Mouse (Mus musculus): ENCODE measurements around the gene Galnt18. TPM values are rescaled to one million over a fixed set of nuclear protein-coding genes. Genes with fewer than 3 reads are reported as not detected.

The Galnt18 gene
- polyA plus RNA-seq (2012; rRNA removed) = 27.9 and 31.7 TPM in 2 replicates

DNA sequence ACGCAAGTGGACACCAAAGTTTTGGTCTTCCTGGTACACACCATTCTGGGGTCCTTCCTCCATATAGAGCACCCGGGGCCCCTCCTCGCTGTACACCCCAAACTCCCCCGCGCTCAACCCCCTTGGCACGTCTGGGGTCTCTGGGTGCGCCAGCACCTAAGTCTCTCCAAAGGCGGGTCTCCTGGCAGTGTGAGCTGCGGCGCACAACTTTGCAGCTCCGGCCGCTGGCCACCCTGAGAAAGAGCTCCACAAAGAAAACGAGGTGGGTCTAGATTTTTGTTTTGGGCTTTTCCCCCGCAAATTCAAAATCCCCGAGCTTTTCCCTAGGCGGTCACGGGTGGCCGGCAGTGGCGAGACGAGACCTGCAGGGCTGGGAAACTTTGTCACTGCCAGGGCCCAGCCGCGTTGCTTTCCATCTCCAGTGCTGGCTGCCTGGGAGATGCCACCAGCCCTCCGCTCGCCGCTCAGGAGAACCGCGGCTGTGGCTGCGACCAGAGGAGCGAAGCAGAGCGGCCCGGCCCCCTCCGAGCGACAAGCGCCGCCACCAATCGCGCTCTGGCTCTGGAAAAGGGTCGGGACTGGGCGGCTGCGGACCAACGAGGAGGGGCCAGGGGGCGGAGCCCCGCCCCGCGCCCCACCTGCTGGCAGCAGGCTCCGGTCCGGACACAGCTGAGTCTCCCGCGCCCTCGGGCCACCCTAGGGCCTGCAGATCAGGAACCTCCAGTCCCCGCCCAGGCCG lies at the start of gene Galnt18:
Gene Galnt18 (minus strand): TSS at position 474 of the 739 bp plus-strand sequence.
- TF ChIP-seq CTCF (IDR thresholded peaks at IDR 0.05; ENCODE audit: extremely low read depth, insufficient read depth, low read length) = no peak
- peak; percentile 91 for TF ChIP-seq POLR2A (IDR thresholded peaks at IDR 0.05; ENCODE audit: extremely low read depth, insufficient read depth, low read length)
- peak within 1 kb of the TSS; percentile 32 for H3K27ac ChIP-seq (ENCODE audit: insufficient read depth, low read length)

DNA sequence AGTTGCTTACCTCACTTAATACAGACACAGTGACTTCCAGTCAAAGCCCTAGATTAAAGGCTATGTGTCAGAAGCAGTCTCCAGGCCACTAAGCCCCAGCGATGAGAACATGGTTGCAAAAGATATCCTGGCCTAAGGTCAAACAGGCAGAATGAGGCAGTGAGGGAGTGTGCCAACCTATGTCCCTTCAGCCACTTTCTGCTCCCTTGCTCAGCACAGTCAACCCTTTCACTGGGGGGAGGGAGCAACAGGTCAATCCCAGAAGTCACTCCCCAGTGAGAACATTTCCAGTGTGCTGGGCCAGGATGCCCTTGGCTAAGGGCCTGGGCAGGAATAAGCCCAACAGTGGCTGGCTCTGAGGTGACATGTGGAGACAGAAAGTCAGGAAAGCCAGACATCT lies 47.6 kb upstream of the Galnt18 start:
- Histone ChIP-seq H3K27ac (ENCODE audit: insufficient read depth, low read length) (no peak overlapping the region), H3K4me1 (ENCODE audit: control insufficient read depth, insufficient read depth, low read length) (no peaks in the 10 kb centered on the region), H3K4me3 (ENCODE audit: insufficient read depth, low read length) (no peak overlapping the region)
- TF ChIP-seq CTCF (IDR thresholded peaks at IDR 0.05; ENCODE audit: extremely low read depth, insufficient read depth, low read length) (no peak), POLR2A (IDR thresholded peaks at IDR 0.05; ENCODE audit: extremely low read depth, insufficient read depth, low read length) (no peak)

More for the DNA sequence above, at the start of gene Galnt18:
- H3K4me1 ChIP-seq (ENCODE audit: control insufficient read depth, insufficient read depth, low read length) = peaks cover 5% of the 10 kb centered on the region; the same call in 1 of the 2 replicates
- H3K4me3 ChIP-seq (ENCODE audit: insufficient read depth, low read length) = peak within 1 kb of the TSS; percentile 94

DNA sequence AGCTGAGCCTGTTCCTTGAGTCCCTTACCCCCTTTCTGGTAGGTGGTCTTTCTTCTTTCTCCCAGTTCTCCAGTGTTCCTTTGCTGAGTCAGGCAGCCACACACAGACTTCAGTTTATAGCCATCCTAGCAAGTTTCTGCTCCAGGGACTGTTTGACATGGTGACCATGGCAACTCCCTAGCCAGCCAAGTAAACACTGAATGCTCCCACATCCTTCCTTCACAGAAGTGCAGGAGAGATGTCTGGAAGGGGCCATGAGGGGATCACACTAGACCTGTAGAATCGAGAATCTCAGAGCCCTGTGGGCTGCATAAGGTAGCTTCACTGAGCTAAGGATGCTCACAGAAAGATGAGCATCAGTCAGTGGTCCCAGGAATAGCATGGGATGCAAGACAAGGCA lies 33.3 kb upstream of the Galnt18 start:
- H3K27ac ChIP-seq (ENCODE audit: insufficient read depth, low read length) = no peak overlapping the region
- peaks cover 3% of the 10 kb centered on the region; the same call in 1 of the 2 replicates for H3K4me1 ChIP-seq (ENCODE audit: control insufficient read depth, insufficient read depth, low read length)
- no peak for TF ChIP-seq POLR2A (IDR thresholded peaks at IDR 0.05; ENCODE audit: extremely low read depth, insufficient read depth, low read length)
- no peak for TF ChIP-seq CTCF (IDR thresholded peaks at IDR 0.05; ENCODE audit: extremely low read depth, insufficient read depth, low read length)

DNA sequence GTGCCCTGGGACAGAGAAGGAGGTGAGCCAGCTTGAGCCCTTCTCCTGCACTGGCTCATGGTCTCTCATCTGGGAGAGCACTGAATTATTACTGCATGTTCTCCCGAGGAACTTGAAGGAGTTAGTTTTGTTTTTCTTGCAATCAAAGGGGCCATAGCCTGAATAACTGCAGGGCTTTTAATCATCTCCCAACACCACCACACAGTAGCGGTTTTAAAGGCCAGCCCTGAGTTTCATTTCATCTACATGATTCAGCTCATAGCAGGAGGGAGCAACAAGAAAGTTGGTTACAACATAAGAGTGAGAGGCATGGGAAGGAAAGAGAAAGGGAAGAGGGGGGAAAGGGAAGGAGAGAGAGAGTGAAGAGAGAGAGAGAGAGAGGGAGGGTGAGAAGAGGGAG lies 31.3 kb upstream of the Galnt18 start:
- H3K4me3 ChIP-seq (ENCODE audit: insufficient read depth, low read length) = no peak overlapping the region

More for the DNA sequence above, 33.3 kb upstream of the Galnt18 start:
- H3K4me3 ChIP-seq (ENCODE audit: insufficient read depth, low read length) = no peak overlapping the region

DNA sequence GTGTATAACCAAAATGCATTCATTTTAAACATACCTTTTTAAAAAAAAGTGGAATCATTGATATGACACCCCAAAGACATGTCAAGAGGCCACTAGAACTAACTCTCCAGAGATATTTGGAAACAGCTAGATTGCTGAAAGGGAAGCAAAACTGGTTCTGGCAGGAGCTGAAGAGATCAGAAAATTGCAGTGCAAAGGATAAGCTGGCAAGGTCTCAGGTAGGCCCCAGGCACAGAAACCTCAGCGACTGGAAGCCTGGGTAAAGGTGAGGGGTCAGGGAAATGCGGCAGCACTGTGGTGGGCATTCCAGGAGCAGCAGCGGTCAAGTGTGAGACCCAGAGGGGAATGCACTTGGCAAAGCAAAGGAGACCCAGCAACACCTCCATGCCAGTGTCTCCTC lies 30.0 kb upstream of the Galnt18 start:
- Histone ChIP-seq H3K27ac (ENCODE audit: insufficient read depth, low read length) (no peak overlapping the region), H3K4me1 (ENCODE audit: control insufficient read depth, insufficient read depth, low read length) (peaks cover 3% of the 10 kb centered on the region; the same call in 1 of the 2 replicates), H3K4me3 (ENCODE audit: insufficient read depth, low read length) (no peak overlapping the region)
- no peak for TF ChIP-seq POLR2A (IDR thresholded peaks at IDR 0.05; ENCODE audit: extremely low read depth, insufficient read depth, low read length)
- no peak for TF ChIP-seq CTCF (IDR thresholded peaks at IDR 0.05; ENCODE audit: extremely low read depth, insufficient read depth, low read length)

More for the DNA sequence above, 31.3 kb upstream of the Galnt18 start:
- H3K4me1 ChIP-seq (ENCODE audit: control insufficient read depth, insufficient read depth, low read length) = peaks cover 3% of the 10 kb centered on the region; the same call in 1 of the 2 replicates
- no peak overlapping the region for H3K27ac ChIP-seq (ENCODE audit: insufficient read depth, low read length)
- TF ChIP-seq POLR2A (IDR thresholded peaks at IDR 0.05; ENCODE audit: extremely low read depth, insufficient read depth, low read length) (no peak), CTCF (IDR thresholded peaks at IDR 0.05; ENCODE audit: extremely low read depth, insufficient read depth, low read length) (no peak)

DNA sequence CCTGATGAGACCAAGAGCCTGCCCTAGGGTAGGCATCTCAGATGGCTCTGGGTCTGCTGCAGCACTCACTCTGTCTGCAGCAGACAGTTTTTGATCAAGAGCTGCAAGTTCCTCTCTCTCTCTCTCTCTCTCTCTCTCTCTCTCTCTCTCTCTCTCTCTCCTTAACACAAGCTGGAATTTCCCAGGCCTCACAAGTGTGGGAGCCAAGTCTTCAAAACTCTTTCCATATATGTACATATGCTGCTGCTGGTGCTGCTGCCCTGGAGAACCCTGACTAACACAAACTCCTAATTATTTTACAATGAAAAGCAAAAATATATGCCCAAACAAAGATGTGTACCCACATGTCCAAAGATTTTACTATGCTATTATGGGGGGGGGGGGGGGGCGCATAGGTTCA lies 26.3 kb upstream of the Galnt18 start:
- no peak overlapping the region for H3K4me3 ChIP-seq (ENCODE audit: insufficient read depth, low read length)
- TF ChIP-seq POLR2A (IDR thresholded peaks at IDR 0.05; ENCODE audit: extremely low read depth, insufficient read depth, low read length) (no peak), CTCF (IDR thresholded peaks at IDR 0.05; ENCODE audit: extremely low read depth, insufficient read depth, low read length) (no peak)
- no peak overlapping the region for H3K27ac ChIP-seq (ENCODE audit: insufficient read depth, low read length)
- H3K4me1 ChIP-seq (ENCODE audit: control insufficient read depth, insufficient read depth, low read length) = no peaks in the 10 kb centered on the region

DNA sequence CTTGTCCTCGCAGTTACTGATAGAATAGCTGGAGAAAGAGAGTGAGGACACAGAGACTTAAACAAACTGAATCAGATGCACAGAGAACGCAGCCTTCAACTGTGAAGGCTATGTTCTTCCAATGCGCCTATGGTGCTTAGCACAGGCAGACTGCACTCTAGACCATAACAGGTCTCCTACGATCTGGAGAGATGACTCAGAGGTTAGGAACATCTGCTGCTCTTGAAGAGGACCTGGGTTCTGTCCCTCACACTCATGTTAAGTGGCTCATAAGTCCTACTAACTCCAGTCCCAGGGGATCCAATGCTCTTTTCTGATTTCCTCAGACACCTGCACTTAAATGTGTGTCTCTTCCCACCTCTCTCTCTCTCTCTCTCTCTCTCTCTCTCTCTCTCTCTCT lies 24.9 kb upstream of the Galnt18 start:
- no peak overlapping the region for H3K27ac ChIP-seq (ENCODE audit: insufficient read depth, low read length)
- no peak for TF ChIP-seq CTCF (IDR thresholded peaks at IDR 0.05; ENCODE audit: extremely low read depth, insufficient read depth, low read length)
- H3K4me1 ChIP-seq (ENCODE audit: control insufficient read depth, insufficient read depth, low read length) = no peaks in the 10 kb centered on the region
- no peak overlapping the region for H3K4me3 ChIP-seq (ENCODE audit: insufficient read depth, low read length)

DNA sequence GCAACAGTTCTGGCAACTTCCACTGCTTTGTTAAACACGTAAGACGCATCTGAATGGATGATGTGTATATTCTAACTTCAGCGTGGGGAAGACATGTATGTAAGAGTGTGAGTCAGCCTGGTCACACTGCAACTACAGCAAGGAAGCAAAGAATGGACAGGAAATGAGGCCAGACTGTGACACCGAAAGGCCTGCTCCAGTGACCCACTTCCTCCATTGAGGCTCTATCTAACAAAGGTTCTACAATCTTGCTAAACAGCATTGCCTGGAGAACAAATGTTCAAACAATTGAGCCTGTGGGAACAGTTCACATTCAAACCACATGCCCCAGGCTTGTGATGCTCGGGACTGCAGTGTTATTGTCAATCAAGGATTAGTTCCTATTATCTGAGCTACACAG lies 21.0 kb upstream of the Galnt18 start:
- Histone ChIP-seq H3K4me3 (ENCODE audit: insufficient read depth, low read length) (no peak overlapping the region), H3K27ac (ENCODE audit: insufficient read depth, low read length) (no peak overlapping the region), H3K4me1 (ENCODE audit: control insufficient read depth, insufficient read depth, low read length) (no peaks in the 10 kb centered on the region)
- TF ChIP-seq CTCF (IDR thresholded peaks at IDR 0.05; ENCODE audit: extremely low read depth, insufficient read depth, low read length) (no peak), POLR2A (IDR thresholded peaks at IDR 0.05; ENCODE audit: extremely low read depth, insufficient read depth, low read length) (no peak)

DNA sequence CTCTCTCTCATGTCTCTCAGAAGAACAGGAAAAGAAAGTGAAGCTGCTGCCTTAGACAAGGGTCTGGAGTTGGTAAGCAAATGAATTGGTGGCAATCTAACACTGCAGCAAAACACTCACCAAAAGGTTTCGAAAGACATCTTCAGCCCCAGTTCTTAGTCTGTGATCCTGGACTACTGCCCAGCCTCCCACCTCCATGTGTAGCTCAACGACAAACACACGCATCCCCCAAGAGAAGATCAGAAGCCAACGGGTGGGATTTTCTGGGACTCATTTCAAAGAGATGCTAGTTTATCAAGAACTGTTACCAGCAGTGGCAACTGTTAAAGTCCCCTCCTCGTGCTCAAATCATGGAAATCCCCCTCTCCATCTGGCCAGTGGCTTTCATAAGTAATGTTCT lies 20.3 kb upstream of the Galnt18 start:
- TF ChIP-seq POLR2A (IDR thresholded peaks at IDR 0.05; ENCODE audit: extremely low read depth, insufficient read depth, low read length) = no peak
- TF ChIP-seq CTCF (IDR thresholded peaks at IDR 0.05; ENCODE audit: extremely low read depth, insufficient read depth, low read length) = no peak
- no peak overlapping the region for H3K27ac ChIP-seq (ENCODE audit: insufficient read depth, low read length)

DNA sequence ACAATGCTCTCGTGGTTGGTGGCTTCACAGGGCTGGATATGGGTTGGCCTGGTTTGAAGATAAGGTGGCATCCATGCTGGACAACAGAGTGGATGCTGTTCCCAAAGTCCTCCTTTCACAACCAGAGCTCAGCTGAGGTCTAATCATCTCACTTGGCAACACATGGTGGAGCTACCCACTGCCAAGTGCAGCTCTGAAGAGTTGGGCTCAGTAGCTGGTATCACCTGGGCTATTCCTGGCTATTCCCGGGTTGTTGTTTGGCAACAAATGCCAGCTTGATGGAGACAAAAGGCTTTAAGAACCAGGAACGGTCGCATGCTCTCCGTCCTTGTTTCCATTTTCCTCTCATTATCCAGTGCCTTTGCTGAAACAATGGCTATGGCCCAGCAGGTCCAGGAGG lies 19.2 kb upstream of the Galnt18 start:
- H3K4me3 ChIP-seq (ENCODE audit: insufficient read depth, low read length) = no peak overlapping the region
- H3K27ac ChIP-seq (ENCODE audit: insufficient read depth, low read length) = no peak overlapping the region
- TF ChIP-seq CTCF (IDR thresholded peaks at IDR 0.05; ENCODE audit: extremely low read depth, insufficient read depth, low read length) = no peak
- no peak for TF ChIP-seq POLR2A (IDR thresholded peaks at IDR 0.05; ENCODE audit: extremely low read depth, insufficient read depth, low read length)
- no peaks in the 10 kb centered on the region for H3K4me1 ChIP-seq (ENCODE audit: control insufficient read depth, insufficient read depth, low read length)

More for the DNA sequence above, 20.3 kb upstream of the Galnt18 start:
- H3K4me1 ChIP-seq (ENCODE audit: control insufficient read depth, insufficient read depth, low read length) = no peaks in the 10 kb centered on the region
- no peak overlapping the region for H3K4me3 ChIP-seq (ENCODE audit: insufficient read depth, low read length)

All from cortical plate, adult 2 months (tissue).